Mouse (Mus musculus) megakaryocyte-erythroid progenitor cell, adult 5-6 weeks (primary cell): ENCODE data around the gene Rhod. TPM values are rescaled to one million over a fixed set of nuclear protein-coding genes. Genes with fewer than 3 reads are reported as not detected.

Experiments used
- total RNA-seq, 2 experiments: library from RNA; stranded (forward) in 1 of 2; stranded (reverse) in 1 of 2; fragments of 200-1000, 215-1000 nt in 1 of 2; fragments of >200 nt in 1 of 2; fragmentation: Nextera tagmentation in 1 of 2; gene quantifications; 2 replicates each; pipeline ENCODE4 v1.2.3; 2014 to 2017

Rhod gene
- total RNA-seq, 2 experiments from 2014 or later, result not detected

Other genes with a start within 250 kb of the Rhod start
- 17.1 and 30.7 TPM in 2 replicates for gene Tbc1d10c, start 248.1 kb downstream of the Rhod start, total RNA-seq (2014; fragmentation: Nextera tagmentation)
- gene Tbc1d10c, start 248.1 kb downstream of the Rhod start, total RNA-seq (2017), result 7.1 and 9.3 TPM in 2 replicates
- 392 and 411 TPM in 2 replicates for gene Ppp1ca, start 247.4 kb downstream of the Rhod start, total RNA-seq (2014; fragmentation: Nextera tagmentation)
- gene Ppp1ca, start 247.4 kb downstream of the Rhod start, total RNA-seq (2017), result 411 and 530 TPM in 2 replicates
- 35.5 and 47.7 TPM in 2 replicates for gene Rad9a, start 237.8 kb downstream of the Rhod start, total RNA-seq (2014; fragmentation: Nextera tagmentation)
- 17.5 and 29.6 TPM in 2 replicates for gene Rad9a, start 237.8 kb downstream of the Rhod start, total RNA-seq (2017)
- gene Clcf1, start 225.2 kb downstream of the Rhod start, total RNA-seq (2014; fragmentation: Nextera tagmentation), result 4.6 and 6.9 TPM in 2 replicates
- 0.99 TPM in 1 of 2 replicates, not detected in the other for gene Clcf1, start 225.2 kb downstream of the Rhod start, total RNA-seq (2017)
- 2.1 TPM in 1 of 2 replicates, not detected in the other for gene AC109138.7, start 225.1 kb downstream of the Rhod start, total RNA-seq (2014; fragmentation: Nextera tagmentation)
- not detected in 2 replicates for gene AC109138.7, start 225.1 kb downstream of the Rhod start, total RNA-seq (2017)
- 20.0 and 22.3 TPM in 2 replicates for gene Pold4, start 207.5 kb downstream of the Rhod start, total RNA-seq (2014; fragmentation: Nextera tagmentation)
- 27.2 and 28.2 TPM in 2 replicates for gene Pold4, start 207.5 kb downstream of the Rhod start, total RNA-seq (2017)
- gene Ssh3, start 170.3 kb downstream of the Rhod start, total RNA-seq (2014; fragmentation: Nextera tagmentation), result 5.9 and 27.6 TPM in 2 replicates
- gene Ssh3, start 170.3 kb downstream of the Rhod start, total RNA-seq (2017), result 7.0 and 8.6 TPM in 2 replicates
- 1.0 and 2.2 TPM in 2 replicates for gene Ankrd13d, start 156.3 kb downstream of the Rhod start, total RNA-seq (2014; fragmentation: Nextera tagmentation)
- 0.61 TPM in 1 of 2 replicates, not detected in the other for gene Ankrd13d, start 156.3 kb downstream of the Rhod start, total RNA-seq (2017)
- 103 and 118 TPM in 2 replicates for gene Grk2, start 133.2 kb downstream of the Rhod start, total RNA-seq (2014; fragmentation: Nextera tagmentation)
- 81.8 and 93.1 TPM in 2 replicates for gene Grk2, start 133.2 kb downstream of the Rhod start, total RNA-seq (2017)
- gene Kdm2a, start 41.1 kb downstream of the Rhod start, total RNA-seq (2014; fragmentation: Nextera tagmentation), result 74.8 and 89.7 TPM in 2 replicates
- gene Kdm2a, start 41.1 kb downstream of the Rhod start, total RNA-seq (2017), result 49.0 and 79.7 TPM in 2 replicates
- gene Syt12, start 38.0 kb upstream of the Rhod start, total RNA-seq (2014; fragmentation: Nextera tagmentation), result not detected in 2 replicates
- gene Syt12, start 38.0 kb upstream of the Rhod start, total RNA-seq (2017), result not detected in 2 replicates
- gene 2010003K11Rik, start 59.2 kb upstream of the Rhod start, total RNA-seq (2014; fragmentation: Nextera tagmentation), result not detected in 2 replicates
- not detected in 2 replicates for gene 2010003K11Rik, start 59.2 kb upstream of the Rhod start, total RNA-seq (2017)
- 4.8 and 11.0 TPM in 2 replicates for gene Pcx, start 71.0 kb upstream of the Rhod start, total RNA-seq (2014; fragmentation: Nextera tagmentation)
- gene Pcx, start 71.0 kb upstream of the Rhod start, total RNA-seq (2017), result 2.9 and 3.9 TPM in 2 replicates
- 0.92 and 2.6 TPM in 2 replicates for gene Lrfn4, start 176.2 kb upstream of the Rhod start, total RNA-seq (2014; fragmentation: Nextera tagmentation)
- 1.1 and 2.4 TPM in 2 replicates for gene Lrfn4, start 176.2 kb upstream of the Rhod start, total RNA-seq (2017)
- gene Rce1, start 186.2 kb upstream of the Rhod start, total RNA-seq (2014; fragmentation: Nextera tagmentation), result 23.0 and 38.5 TPM in 2 replicates
- gene Rce1, start 186.2 kb upstream of the Rhod start, total RNA-seq (2017), result 14.6 and 26.0 TPM in 2 replicates